Mouse (Mus musculus) liver, embryonic 15.5 days (tissue): ENCODE results near the gene Atat1. TPM values are rescaled to one million over a fixed set of nuclear protein-coding genes. Genes with fewer than 3 reads are reported as not detected.

Source experiments
- ATAC-seq: fragments of 200-750 bp; cut with Nextera tagmentation; 2 replicates; pipeline ENCODE4 v1.8.0; 2017; ENCODE audit warnings: moderate number of reproducible peaks, mild to moderate bottlenecking, moderate library complexity; ENCODE audit not compliant: insufficient read depth
- H3K27ac ChIP-seq: fragments of 300-500 bp; sonication (generic); replicated peaks from 2 replicates; pipeline ENCODE4 v1.5.1; 2015; ENCODE audit warnings: mild to moderate bottlenecking, inconsistent platforms
- H3K27me3 ChIP-seq: fragments of 300-500 bp; sonication (generic); 2 replicates; pipeline ENCODE4 v1.6.1; 2015; ENCODE audit warnings: mild to moderate bottlenecking, inconsistent platforms
- H3K36me3 ChIP-seq: fragments of 300-500 bp; sonication (generic); replicated peaks from 2 replicates; pipeline ENCODE4 v1.6.1; 2015; ENCODE audit warnings: moderate library complexity, mild to moderate bottlenecking, inconsistent platforms
- H3K4me1 ChIP-seq: fragments of 300-500 bp; sonication (generic); replicated peaks from 2 replicates; pipeline ENCODE4 v1.6.1; 2015; ENCODE audit warnings: inconsistent platforms
- H3K4me2 ChIP-seq: fragments of 300-500 bp; sonication (generic); 2 replicates; pipeline ENCODE4 v1.6.1; 2015; ENCODE audit warnings: moderate library complexity, mild to moderate bottlenecking, inconsistent platforms
- H3K4me3 ChIP-seq: fragments of 300-500 bp; sonication (generic); replicated peaks from 2 replicates; pipeline ENCODE4 v1.5.1; 2015; ENCODE audit warnings: mild to moderate bottlenecking, inconsistent platforms
- H3K9ac ChIP-seq: fragments of 300-500 bp; sonication (generic); 2 replicates; pipeline ENCODE4 v1.6.1; 2015; ENCODE audit warnings: moderate library complexity, mild to moderate bottlenecking, inconsistent platforms
- H3K9me3 ChIP-seq: fragments of 300-500 bp; sonication (generic); replicated peaks from 2 replicates; pipeline ENCODE4 v1.6.1; 2016; ENCODE audit warnings: inconsistent platforms
- WGBS: fragments of 180-500 bp; shearing (Covaris S2); methylation state at CpG from one replicate; pipeline ENCODE4 v1.1.7; 2015; ENCODE audit warnings: mixed read lengths; ENCODE audit not compliant: insufficient replicate concordance; 5-methylcytosine and 5-hydroxymethylcytosine counted together
- microRNA counts: library from miRNA; unstranded; fragments of <30 nt; microRNA quantifications from one replicate; lab custom pipeline; 2016
- microRNA-seq: library from miRNA; unstranded; fragments of <30 nt; microRNA quantifications from one replicate; pipeline ENCODE4, GENCODE M21; 2016
- polyA plus RNA-seq: library from polyadenylated mRNA; unstranded; fragments of >200 nt; fragmentation: Nextera tagmentation; extraction: Ambion mirVana; gene quantifications from 2 replicates; pipeline ENCODE4 v1.2.1, GENCODE M21; 2015

Atat1 gene
- polyA plus RNA-seq, 1 experiment from 2014 or later = 7.3 TPM

- Histone ChIP-seq H3K4me2 (peak overlapping the region; percentile 78), H3K4me3 (peak overlapping the region; percentile 58), H3K27me3 (peaks cover 67% of the 10 kb centered on the region), H3K9ac (0 out of 2 replicates have a peak overlapping the region, but pooled peaks have one; percentile 44), H3K9me3 (no peaks in the 10 kb centered on the region), H3K36me3 (0 out of 2 replicates have a peak, but pooled peaks cover 4% of the 10 kb centered on the region), H3K4me1 (peaks cover 71% of the 10 kb centered on the region), H3K27ac (peak overlapping the region; percentile 75; the same call in 1 of the 2 replicates)
- ATAC-seq = no peak
- 33% methylated on average over 10 of the region's 10 CpGs for WGBS
Measured at GRCm38 (mm10) chr17:35864832-35865353, 45.0 kb downstream of the Atat1 start.

DNA sequence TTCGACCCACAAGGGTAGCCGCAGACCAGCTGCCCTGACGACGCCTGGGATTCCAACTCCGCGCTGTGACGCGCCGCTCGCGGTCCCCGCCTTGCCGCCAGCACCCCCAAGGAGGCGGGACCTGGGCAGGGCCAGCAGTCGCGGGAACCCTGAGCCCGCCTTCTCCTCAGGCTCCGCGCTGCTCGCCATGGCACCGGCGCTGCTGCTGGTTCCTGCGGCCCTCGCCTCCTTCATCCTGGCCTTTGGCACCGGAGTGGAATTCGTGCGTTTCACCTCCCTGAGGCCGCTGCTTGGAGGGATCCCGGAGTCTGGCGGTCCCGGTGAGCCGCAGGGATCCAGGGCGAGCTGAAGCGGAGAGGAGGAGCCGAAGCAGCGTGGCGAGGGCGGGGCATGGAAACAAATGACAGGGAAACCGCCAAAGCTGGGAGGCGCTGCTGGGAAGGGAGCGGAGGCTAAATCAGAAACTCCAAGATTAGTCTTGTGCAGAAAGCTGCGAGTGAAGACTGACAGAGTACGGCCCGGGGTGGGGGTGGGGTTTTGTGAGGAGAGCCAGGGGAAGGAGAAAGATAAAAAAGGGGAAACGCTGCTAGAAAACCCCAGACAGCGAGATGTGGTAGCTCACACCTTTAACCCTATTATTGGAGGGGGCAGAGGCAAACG is 48.5 kb downstream of the Atat1 start, which contains the start of gene Nrm:
Nrm (plus strand) TSS at position 121 of the 660 bp plus-strand sequence.
- ATAC-seq = peak; percentile 95
- peaks cover 44% of the 10 kb centered on the region for H3K4me1 ChIP-seq
- WGBS = under 1% methylated on average over 47 of the region's 47 CpGs
- H3K27me3 ChIP-seq = peaks cover 31% of the 10 kb centered on the region
- peak within 1 kb of the TSS; percentile 85 for H3K27ac ChIP-seq
- no peaks in the 10 kb centered on the region for H3K9me3 ChIP-seq
- H3K9ac ChIP-seq = peak within 1 kb of the TSS; percentile 82
- H3K4me2 ChIP-seq = peak within 1 kb of the TSS; percentile 82
- peaks cover 28% of the 10 kb centered on the region for H3K36me3 ChIP-seq
- H3K4me3 ChIP-seq = peak within 1 kb of the TSS; percentile 90

DNA sequence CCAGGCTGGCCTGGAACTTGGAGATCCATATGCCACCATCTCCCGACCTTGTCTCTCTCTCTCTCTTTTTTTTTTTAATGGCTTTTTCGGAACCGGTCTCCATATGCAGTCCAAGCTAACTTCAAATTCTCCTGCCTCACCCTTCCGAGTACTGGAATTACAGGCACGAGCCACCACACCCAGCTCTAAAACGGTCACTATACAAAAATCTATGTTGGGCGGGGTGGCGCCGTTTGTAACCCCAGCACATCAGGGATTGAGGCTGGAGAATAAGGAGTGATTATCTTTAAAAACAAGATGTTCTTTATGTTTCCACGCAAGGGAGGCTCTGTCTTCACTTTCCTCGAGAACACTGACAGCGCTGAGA is 49.1 kb downstream of the Atat1 start:
- H3K36me3 ChIP-seq = peaks cover 28% of the 10 kb centered on the region
- WGBS = 5% methylated on average over 12 of the region's 12 CpGs

GRCm38 (mm10) chr17:35859835-35860234 is 50.0 kb downstream of the Atat1 start:
- H3K4me1 ChIP-seq = peaks cover 29% of the 10 kb centered on the region
- peaks cover 16% of the 10 kb centered on the region for H3K27me3 ChIP-seq
- no peaks in the 10 kb centered on the region for H3K9me3 ChIP-seq
- H3K9ac ChIP-seq = no peak overlapping the region
- 64% methylated on average over 2 of the region's 2 CpGs for WGBS
- H3K36me3 ChIP-seq = peaks cover 31% of the 10 kb centered on the region
- no peak overlapping the region for H3K4me3 ChIP-seq
- ATAC-seq = no peak
- H3K27ac ChIP-seq = no peak overlapping the region
- no peak overlapping the region for H3K4me2 ChIP-seq

More for the DNA sequence above, 49.1 kb downstream of the Atat1 start:
- H3K27me3 ChIP-seq = peaks cover 26% of the 10 kb centered on the region
- H3K9me3 ChIP-seq = no peaks in the 10 kb centered on the region
- peak; percentile 35; the same call in 1 of the 2 replicates for ATAC-seq
- peaks cover 39% of the 10 kb centered on the region for H3K4me1 ChIP-seq
- peak overlapping the region; percentile 82 for H3K4me2 ChIP-seq
- H3K4me3 ChIP-seq = peak overlapping the region; percentile 90
- H3K9ac ChIP-seq = peak overlapping the region; percentile 82
- peak overlapping the region; percentile 85; the same call in 1 of the 2 replicates for H3K27ac ChIP-seq

DNA sequence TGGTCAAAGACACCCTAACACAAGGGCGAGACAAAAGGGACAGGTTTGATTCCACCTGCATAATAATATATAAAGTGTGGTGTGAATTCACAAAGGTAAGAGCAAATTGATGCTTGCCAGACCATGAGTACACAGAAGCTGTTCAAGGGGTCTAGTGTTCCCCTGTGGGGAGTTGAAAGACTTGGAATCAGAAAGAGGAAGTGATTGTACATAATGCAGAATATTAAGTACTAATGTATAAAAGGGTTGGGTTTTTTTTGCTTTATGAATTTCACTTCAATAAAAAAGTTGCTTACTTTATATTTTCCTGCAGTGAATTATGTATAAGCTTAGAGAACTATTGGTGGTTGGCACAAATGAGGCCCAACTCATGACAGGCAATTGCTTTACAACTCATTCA is 50.5 kb downstream of the Atat1 start:
- no peak for ATAC-seq
- no peak overlapping the region for H3K27ac ChIP-seq
- H3K4me2 ChIP-seq = no peak overlapping the region
- peaks cover 12% of the 10 kb centered on the region for H3K27me3 ChIP-seq
- H3K9ac ChIP-seq = no peak overlapping the region
- H3K36me3 ChIP-seq = peaks cover 33% of the 10 kb centered on the region
- peaks cover 24% of the 10 kb centered on the region for H3K4me1 ChIP-seq
- 69% methylated on average over 1 of the region's 1 CpGs for WGBS
- no peak overlapping the region for H3K4me3 ChIP-seq
- H3K9me3 ChIP-seq = no peaks in the 10 kb centered on the region

DNA sequence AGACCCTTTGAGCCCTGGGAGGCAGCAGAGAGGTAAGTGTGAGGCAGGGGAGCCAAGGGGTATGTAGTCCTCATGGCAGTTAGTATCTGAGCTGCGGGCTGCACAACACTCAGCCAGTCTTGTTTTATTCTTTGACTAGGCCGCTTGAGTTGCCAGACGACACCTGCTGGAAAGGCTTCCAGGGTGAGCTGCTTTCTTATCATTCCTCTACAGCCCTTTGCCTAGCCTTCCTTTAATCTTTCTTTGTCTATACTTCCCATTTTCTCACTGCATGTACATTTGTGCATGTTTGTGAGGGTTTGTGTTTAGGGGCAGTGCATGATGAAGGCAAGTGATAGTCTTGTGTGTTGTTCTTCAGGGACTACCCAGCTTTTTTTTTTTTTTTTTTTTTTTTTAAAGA is 58.9 kb downstream of the Atat1 start:
- Histone ChIP-seq H3K9ac (peak overlapping the region; percentile 31; the same call in 1 of the 2 replicates), H3K36me3 (peaks cover 89% of the 10 kb centered on the region), H3K4me3 (no peak overlapping the region), H3K9me3 (no peaks in the 10 kb centered on the region), H3K4me2 (peak overlapping the region; percentile 19; the same call in 1 of the 2 replicates), H3K27ac (peak overlapping the region; percentile 79), H3K27me3 (no peaks in the 10 kb centered on the region), H3K4me1 (peaks cover 15% of the 10 kb centered on the region)
- peak; percentile 60 for ATAC-seq
- WGBS = 29% methylated on average over 3 of the region's 3 CpGs

- Histone ChIP-seq H3K27me3 (no peaks in the 10 kb centered on the region), H3K27ac (no peak overlapping the region), H3K4me2 (no peak overlapping the region), H3K4me1 (peaks cover 21% of the 10 kb centered on the region), H3K36me3 (peaks cover 87% of the 10 kb centered on the region), H3K9ac (no peak overlapping the region), H3K9me3 (no peaks in the 10 kb centered on the region), H3K4me3 (no peak overlapping the region)
- 45% methylated on average over 1 of the region's 1 CpGs for WGBS
- no peak for ATAC-seq
Measured at GRCm38 (mm10) chr17:35848112-35848511, 61.8 kb downstream of the Atat1 start.

MicroRNA genes within 50 kb of the gene (microRNA counts, 519-probe panel; counts per million panel counts)
- microRNA mmu-miR-1894-3p (lab: Ali Mortazavi, UCI) = not detected
- microRNA mmu-miR-1894-5p (lab: Ali Mortazavi, UCI) = not detected

Small RNAs within 50 kb of the gene (microRNA-seq; reads per million reads assigned to microRNA genes)
- 2.3 reads per million for gene Gm28033
- not detected for gene Mir1894

Other genes with a start within 250 kb of the Atat1 start
- gene Vars2, start 242.5 kb downstream of the Atat1 start, polyA plus RNA-seq = 6.1 and 6.5 TPM in 2 replicates
- 21.7 and 25.5 TPM in 2 replicates for gene Gtf2h4, start 236.3 kb downstream of the Atat1 start, polyA plus RNA-seq
- gene Ddr1, start 205.5 kb downstream of the Atat1 start, polyA plus RNA-seq = 2.6 and 3.4 TPM in 2 replicates
- gene Ier3, start 88.4 kb downstream of the Atat1 start, polyA plus RNA-seq = 22.9 and 23.7 TPM in 2 replicates
- gene Flot1, start 86.8 kb downstream of the Atat1 start, polyA plus RNA-seq = 33.7 and 42.4 TPM in 2 replicates
- gene Tubb5, start 71.8 kb downstream of the Atat1 start, polyA plus RNA-seq = 379 and 391 TPM in 2 replicates
- 8.5 and 9.1 TPM in 2 replicates for gene Mdc1, start 68.6 kb downstream of the Atat1 start, polyA plus RNA-seq
- 22.0 and 22.5 TPM in 2 replicates for gene Nrm, start 48.8 kb downstream of the Atat1 start, polyA plus RNA-seq
- gene Ppp1r18, start 44.5 kb downstream of the Atat1 start, polyA plus RNA-seq = 12.4 and 12.8 TPM in 2 replicates
- gene Dhx16, start 30.3 kb downstream of the Atat1 start, polyA plus RNA-seq = 31.1 and 37.0 TPM in 2 replicates
- 8.5 and 9.7 TPM in 2 replicates for gene 2310061I04Rik, start 12.6 kb downstream of the Atat1 start, polyA plus RNA-seq
- gene Mrps18b, start 6.3 kb upstream of the Atat1 start, polyA plus RNA-seq = 68.7 and 71.1 TPM in 2 replicates
- gene Ppp1r10, start 6.4 kb upstream of the Atat1 start, polyA plus RNA-seq = 20.9 and 22.3 TPM in 2 replicates
- gene Abcf1, start 59.7 kb upstream of the Atat1 start, polyA plus RNA-seq = 37.4 and 47.0 TPM in 2 replicates
- 9.3 and 10.8 TPM in 2 replicates for gene Gnl1, start 69.8 kb upstream of the Atat1 start, polyA plus RNA-seq
- 5.5 and 6.8 TPM in 2 replicates for gene Prr3, start 70.2 kb upstream of the Atat1 start, polyA plus RNA-seq
- gene H2-T24, start 110.5 kb upstream of the Atat1 start, polyA plus RNA-seq = 8.2 and 9.2 TPM in 2 replicates
- gene H2-T23, start 122.8 kb upstream of the Atat1 start, polyA plus RNA-seq = 52.8 and 65.8 TPM in 2 replicates
- 11.9 and 13.2 TPM in 2 replicates for gene H2-T22, start 132.7 kb upstream of the Atat1 start, polyA plus RNA-seq
- gene Gm6034, start 132.9 kb upstream of the Atat1 start, polyA plus RNA-seq = not detected in 2 replicates
- gene Gm11127, start 148.3 kb upstream of the Atat1 start, polyA plus RNA-seq = not detected in 2 replicates
- not detected in 2 replicates for gene Gm19684, start 211.6 kb upstream of the Atat1 start, polyA plus RNA-seq
- gene Gm7030, start 219.3 kb upstream of the Atat1 start, polyA plus RNA-seq = not detected in 2 replicates